Mouse (Mus musculus) olfactory bulb, adult 2 months (tissue): ENCODE results near the gene Cenph.

ENCODE experiments used
- CTCF ChIP-seq: fragments of 200-500 bp; IDR thresholded peaks from 2 replicates; pipeline ENCODE4 v1.5.1; 2012; ENCODE audit warnings: low read depth, mild to moderate bottlenecking, low read length, moderate library complexity; ENCODE audit not compliant: insufficient read depth
- POLR2A ChIP-seq: fragments of 200-500 bp; IDR thresholded peaks from 2 replicates; pipeline ENCODE4 v1.6.1; 2012; ENCODE audit warnings: mild to moderate bottlenecking, low read depth, low read length, moderate library complexity; ENCODE audit not compliant: insufficient read depth

DNA sequence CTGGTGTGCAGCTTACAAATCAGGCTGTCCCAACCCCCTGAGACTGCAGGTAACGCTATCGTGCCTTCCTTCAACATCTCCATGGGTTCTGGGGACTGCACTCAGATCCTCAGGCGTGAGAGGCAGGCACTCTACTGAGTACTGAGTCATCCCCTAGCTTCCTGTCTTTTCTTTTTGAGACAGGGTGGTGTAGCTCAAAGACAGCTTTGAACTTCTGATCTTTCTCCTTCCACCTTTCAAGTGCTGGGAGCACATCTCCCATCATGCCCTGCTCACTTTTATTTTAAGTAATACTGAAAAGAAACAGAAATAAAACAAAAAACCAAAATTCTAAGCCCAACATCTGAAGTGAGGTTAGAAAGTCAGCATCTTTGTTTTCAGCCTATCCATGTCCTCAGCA lies 30.1 kb upstream of the Cenph start:
- TF ChIP-seq CTCF, result no peak
- no peak for TF ChIP-seq POLR2A
